Mouse (Mus musculus): ENCODE results near the gene Irx6. TPM values are rescaled to one million over a fixed set of nuclear protein-coding genes. Genes with fewer than 3 reads are reported as not detected.
A peak's percentile ranks its signal among the peaks of the same experiment; 100 is the strongest.

Gene Irx6
- not detected for total RNA-seq (2021)
- long read RNA-seq, experiment 1: 0 reads
- long read RNA-seq, experiment 2: 0 reads

DNA sequence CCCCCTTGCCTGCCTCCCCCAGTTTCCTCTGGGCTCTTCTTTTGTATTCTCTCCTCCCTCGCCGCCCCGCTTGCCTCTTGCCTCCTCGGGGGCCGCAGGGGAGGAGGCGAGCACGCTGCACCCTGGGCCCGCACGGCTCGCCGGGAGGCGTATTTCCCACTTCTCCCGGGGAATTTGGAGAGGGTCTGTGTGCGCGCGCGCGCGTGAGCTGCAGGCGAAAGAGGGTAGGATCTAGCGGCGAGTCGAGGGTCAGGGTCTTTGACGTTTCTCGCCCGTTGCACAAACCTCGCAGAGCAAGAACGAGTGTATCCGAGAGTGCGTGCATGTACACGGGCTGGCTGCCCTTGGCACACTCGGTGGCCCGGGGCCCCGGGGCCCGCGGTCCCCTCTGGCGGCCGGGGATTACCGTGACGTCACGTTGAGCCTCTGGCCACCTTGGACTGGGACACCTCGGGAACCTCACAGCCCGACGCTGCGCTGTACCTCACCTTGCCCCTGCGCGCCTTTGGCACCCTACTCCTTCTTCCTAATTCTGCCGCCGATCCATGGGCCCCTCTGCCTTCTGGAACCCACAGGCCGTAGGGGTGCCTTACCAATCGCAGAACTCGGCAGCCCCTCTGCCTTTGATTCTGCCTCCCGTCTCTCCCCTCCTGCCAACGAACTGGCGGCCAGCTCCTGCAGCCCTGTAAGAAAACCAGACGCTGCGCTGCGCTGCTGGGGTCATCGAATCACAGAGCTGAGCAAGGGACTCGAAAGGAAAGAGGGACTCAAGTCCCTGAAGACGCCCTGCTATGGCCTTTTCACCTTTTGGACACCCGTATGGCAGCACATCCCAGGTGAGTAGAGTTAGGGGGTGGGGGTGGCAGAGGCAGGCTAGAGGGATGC lies at the start of gene Irx6:
Gene Irx6, plus strand, starts transcription at position 45 of the 885 bp plus-strand sequence.
- peak in 1 of 2 experiments; percentile 10 for DNase-seq

GRCm38 (mm10) chr8:92628711-92629650 lies 45.1 kb upstream of the Irx6 start:
- DNase-seq: no peak

DNA sequence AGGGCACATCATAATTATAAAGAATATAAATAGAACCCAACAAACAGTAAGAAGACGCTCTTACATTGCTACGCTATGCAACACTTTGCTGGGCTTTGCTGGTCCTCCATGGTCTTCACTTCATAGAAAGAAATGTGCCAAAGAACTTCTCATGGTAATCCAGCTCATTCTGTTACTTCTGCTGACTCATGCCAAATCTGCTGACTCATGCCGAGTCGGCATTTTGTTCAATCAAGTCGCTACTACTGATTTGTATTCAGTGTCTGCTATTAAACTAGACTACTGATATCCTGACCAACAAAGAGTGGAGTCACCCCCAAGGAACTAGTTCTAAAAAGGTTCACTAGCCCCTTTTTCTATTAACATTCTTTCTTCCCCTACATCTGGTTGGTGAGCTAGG lies 40.9 kb upstream of the Irx6 start:
- DNase-seq: no peak

- DNase-seq: no peak
These were observed 33.3 kb upstream of the Irx6 start for GRCm38 (mm10) chr8:92640820-92641219.

GRCm38 (mm10) chr8:92646637-92647036 lies 27.5 kb upstream of the Irx6 start:
- DNase-seq: peak; percentile 14 to 66

GRCm38 (mm10) chr8:92664207-92664606 lies 9.9 kb upstream of the Irx6 start:
- no peak for DNase-seq

DNA sequence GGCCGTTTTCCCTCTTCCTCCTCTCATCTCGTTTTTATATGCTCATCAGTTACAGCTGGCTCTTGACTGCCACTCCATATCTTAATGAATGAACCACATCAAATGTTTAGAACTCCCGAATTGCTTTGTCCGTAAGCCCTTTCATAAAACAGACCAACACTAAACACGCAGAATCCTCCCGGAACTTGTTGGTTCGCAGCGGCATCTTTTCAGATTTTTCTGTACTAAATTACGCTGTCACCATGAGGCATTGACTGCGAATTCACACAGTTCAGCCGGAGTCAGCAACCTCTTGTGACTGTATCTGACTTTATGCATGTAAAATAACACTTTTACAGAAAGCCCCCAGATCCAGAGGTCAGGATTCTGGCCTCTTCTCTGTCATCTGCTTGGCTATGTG lies 3.9 kb upstream of the Irx6 start:
- no peak for DNase-seq

GRCm38 (mm10) chr8:92670656-92671195 lies 3.4 kb upstream of the Irx6 start:
- DNase-seq: no peak

DNA sequence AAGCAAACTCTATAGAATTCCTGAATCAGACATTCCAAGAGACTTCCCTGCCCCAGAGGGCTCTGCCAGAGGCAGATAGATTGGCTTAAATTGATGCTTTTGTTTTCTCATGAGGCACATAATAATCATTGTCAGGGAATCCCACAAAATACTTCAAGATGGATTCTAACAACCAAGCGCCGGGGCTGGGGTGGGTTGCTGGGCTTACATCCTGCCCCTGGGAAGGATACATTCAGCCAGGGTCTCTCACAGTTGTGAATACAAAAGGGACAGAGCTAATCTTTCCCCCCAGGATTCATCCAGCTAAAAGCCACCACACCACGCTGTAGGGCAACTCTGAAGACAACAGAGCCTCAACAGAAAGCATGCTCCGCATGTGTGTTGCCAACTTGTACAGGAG lies 2.2 kb upstream of the Irx6 start:
- DNase-seq: no peak

DNA sequence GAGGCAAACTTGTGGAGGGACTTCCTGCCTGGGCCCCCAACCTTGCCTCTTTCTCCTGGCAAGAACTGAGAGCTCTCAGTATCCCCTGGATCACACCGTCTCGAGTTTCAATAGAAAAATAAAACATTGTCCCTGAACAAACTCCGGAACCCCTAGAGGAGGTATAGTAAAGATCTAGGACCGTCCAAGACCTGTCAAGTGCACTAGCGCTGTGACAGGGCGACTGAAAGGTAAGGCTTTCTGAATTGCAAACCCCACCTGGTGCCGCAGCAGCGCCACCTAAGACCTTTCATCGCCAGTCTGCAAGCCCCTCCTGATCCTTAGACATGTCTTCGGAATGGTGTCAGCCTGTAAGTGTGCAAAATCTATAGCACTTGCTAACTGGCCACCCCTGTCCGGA lies 987 bp upstream of the Irx6 start:
- DNase-seq: no peak

DNA sequence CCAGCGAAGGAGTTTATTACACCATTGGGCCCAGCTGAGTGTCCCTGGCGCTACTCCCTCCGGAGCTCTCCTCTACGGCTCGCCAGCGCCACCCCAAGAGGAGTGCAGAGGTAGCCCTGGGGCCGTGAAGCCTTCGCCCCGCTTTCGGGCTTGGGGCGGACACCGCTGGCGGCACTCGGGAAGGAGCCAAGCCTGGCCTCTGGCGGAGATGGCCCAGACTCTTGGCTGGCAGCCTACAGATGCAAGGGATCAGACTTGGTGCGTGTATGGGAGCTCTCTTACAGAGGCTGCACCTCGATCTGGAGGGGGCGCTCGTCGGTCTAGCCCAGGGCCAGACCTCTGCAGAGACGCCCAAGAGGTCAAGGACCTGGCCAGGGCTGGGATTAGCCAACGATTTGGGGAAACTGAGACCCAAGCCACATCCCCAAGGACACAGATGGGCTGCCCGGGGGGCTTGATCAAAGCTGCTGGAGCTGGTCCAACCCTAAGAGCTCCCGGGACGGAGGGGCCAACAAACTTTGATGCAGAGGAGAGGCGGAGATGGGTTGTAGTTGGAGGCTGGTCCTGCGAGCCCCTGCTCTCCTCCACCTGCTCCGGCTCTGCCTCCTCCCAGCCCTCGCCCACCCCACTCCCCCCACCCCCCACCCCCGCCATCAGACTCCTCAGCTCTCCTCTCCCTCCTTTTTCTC lies 389 bp upstream of the Irx6 start:
- DNase-seq: peak; percentile 49 to 50

DNA sequence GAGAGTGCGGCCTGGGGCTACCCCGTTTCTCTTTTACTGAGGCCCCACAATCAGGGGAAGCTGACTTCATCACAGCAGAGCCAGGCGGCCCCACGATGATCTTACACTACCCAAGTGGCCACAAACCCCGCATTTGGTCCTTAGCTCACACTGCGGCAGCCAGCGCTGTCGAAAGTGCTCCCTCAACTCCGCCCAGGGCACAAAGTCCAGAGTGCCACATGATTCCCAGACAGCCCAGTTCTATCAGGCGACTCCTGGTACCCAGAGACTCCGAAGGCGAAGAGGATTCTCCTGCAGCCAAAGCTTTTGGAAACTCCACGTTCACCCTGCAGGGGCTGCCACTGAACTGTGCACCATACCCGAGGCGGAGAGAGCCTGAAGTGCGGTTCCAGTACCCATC lies 4.3 kb downstream of the Irx6 start:
- no peak for DNase-seq

GRCm38 (mm10) chr8:92697361-92697760 lies 23.3 kb downstream of the Irx6 start:
- DNase-seq: no peak

- no peak for DNase-seq
These were observed 24.3 kb downstream of the Irx6 start for GRCm38 (mm10) chr8:92698411-92698810.

DNA sequence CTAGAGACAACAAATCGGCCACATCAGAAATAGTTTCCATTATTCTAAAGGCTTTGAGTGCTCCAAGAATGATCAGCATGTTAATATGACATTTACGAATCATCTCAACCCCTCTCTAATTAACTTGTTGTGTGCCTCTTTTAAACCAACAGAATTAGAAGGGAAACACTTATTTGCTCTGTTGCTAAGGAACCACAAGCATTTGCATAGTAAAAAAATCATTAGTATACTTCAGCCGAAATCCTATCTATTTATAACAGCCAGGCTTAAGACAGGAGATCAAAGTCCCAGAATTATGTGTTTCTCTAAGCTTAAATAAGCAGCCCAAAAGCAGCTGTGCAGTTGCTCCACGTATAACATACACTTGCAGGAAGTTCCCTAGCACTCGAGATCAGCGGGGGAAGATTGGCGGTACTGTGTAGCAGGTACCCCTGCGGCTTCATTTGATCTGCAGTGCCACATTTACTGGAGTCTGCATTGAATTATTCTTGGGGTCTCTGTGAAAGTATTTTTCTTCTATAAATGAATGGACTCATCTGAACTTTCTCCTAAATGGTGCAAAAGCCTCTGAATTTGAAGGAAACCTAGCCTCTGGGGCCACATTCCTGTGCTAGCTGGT lies 25.9 kb downstream of the Irx6 start:
- DNase-seq: no peak

DNA sequence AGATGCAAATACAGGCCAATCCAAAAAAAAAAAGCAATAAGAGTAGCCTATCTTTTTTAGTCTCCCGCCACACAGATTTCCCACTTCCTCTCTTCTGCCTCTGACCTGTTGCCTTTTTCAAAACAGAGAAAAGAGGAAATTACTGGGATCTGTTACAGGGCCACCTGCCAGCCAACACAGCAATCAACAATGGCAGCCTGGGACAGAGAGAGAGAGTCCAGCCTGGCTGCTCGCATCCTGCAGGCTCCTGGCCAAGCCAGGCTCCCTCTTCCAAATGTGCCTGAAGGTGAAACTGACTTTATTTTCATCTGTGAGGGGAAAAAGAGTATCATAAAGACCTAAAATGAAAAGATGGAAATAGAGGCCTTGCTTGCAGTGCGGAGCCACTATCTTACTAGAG lies 29.3 kb downstream of the Irx6 start:
- DNase-seq: peak; percentile 32 to 74

DNA sequence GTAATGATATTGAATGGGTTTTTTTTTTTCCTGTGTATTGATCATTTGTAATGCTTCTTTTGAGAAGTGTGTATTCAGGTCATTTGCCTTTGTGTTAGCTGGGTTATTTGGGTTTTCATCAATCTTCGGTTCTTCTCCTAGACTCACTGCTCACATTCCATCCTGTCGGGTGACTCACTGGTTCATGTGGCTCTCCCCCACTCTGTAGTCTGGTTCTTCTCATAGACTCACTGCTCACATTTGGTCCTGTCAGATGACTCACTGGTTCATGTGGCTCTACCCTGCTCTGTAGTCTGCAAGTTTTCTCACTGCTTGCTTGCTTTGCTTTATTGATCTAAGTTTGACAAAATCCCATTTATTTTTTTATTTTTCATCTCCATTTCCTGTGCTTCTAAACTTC lies 32.2 kb downstream of the Irx6 start:
- no peak for DNase-seq

GRCm38 (mm10) chr8:92713286-92713685 lies 39.2 kb downstream of the Irx6 start:
- DNase-seq: no peak

GRCm38 (mm10) chr8:92717418-92717817 lies 43.3 kb downstream of the Irx6 start:
- peak in 1 of 2 experiments; percentile 48 for DNase-seq

DNA sequence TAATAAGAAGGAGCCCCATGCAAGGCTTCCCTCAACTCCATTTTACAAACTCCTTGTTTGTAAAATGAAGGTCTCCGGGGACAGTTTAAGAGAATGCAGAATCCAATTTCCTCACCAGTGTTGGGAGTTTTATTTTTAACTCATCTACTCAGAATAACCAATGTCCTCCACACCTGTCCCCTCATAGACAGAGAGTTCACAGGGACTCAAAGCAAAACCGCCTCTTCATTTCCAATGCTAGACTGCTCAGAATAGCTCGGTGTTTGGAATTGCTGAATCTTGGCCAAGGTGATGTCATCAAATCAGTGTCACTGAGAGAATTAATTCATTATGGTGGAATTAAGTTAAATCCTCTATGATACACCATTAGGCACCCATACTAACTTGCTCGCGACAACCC lies 44.0 kb downstream of the Irx6 start:
- DNase-seq: no peak

GRCm38 (mm10) chr8:92721266-92721935 lies 47.3 kb downstream of the Irx6 start:
- peak; percentile 71 to 76 for DNase-seq

Data from heart, adult 18-20 months (tissue).